Mouse (Mus musculus) brain, embryonic 14.5 days (tissue): ENCODE results near the gene Tnks2.

ENCODE experiments used
- CTCF ChIP-seq: fragments of 200-500 bp; IDR thresholded peaks from 2 replicates; pipeline ENCODE4 v1.5.1; 2012; ENCODE audit warnings: inconsistent platforms, mild to moderate bottlenecking, moderate library complexity, borderline replicate concordance; ENCODE audit not compliant: insufficient read depth, insufficient read length; ENCODE audit errors: extremely low read depth
- POLR2A ChIP-seq: fragments of 200-500 bp; IDR thresholded peaks from 2 replicates; pipeline ENCODE4 v1.6.1; 2012; ENCODE audit warnings: mild to moderate bottlenecking, inconsistent platforms, borderline replicate concordance; ENCODE audit not compliant: poor library complexity, insufficient read depth, insufficient read length, severe bottlenecking; ENCODE audit errors: extremely low read depth

DNA sequence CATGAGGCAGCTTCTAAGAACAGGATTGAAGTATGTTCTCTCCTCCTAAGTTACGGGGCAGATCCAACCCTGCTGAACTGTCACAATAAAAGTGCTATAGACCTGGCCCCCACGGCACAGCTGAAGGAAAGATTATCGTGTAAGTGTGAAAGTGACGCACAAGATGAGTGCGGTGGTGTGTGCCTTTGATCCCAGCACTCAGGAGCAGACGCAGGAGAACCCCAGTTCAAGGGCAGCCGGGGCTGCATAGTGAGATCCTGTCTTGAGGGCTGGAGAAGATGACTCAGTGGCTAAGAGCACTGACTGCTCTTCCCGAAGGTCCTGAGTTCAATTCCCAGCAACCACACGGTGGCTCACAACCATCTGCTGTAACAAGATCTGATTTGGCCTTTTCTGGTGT, 23.8 kb downstream of the Tnks2 start:
- no peak for TF ChIP-seq POLR2A
- TF ChIP-seq CTCF, result no peak
